Mouse (Mus musculus) CH12.LX (cell line): ENCODE data around the gene Chsy1.

Experiments
- CHD2 ChIP-seq: IDR thresholded peaks from 2 replicates; pipeline ENCODE4 v1.6.1; 2011; ENCODE audit warnings: low read length, improper control_type of control experiment
- CTCF ChIP-seq, 2 experiments: IDR thresholded peaks in 1 of 2; conservative IDR thresholded peaks in 1 of 2; 2 replicates each; pipeline ENCODE4 v1.5.1; 2011 to 2012; ENCODE audit warnings: low read depth in 2 of 2, low read length in 2 of 2, improper control_type of control experiment in 1 of 2, inconsistent platforms in 1 of 2, mild to moderate bottlenecking in 1 of 2, moderate library complexity in 1 of 2
- E2F4 ChIP-seq: IDR thresholded peaks from 2 replicates; pipeline ENCODE4 v1.6.1; 2011; ENCODE audit warnings: low read depth, low read length, improper control_type of control experiment; ENCODE audit not compliant: insufficient replicate concordance
- EP300 ChIP-seq: IDR thresholded peaks from 2 replicates; pipeline ENCODE4 v1.6.1; 2011; ENCODE audit warnings: low read length, improper control_type of control experiment
- MAX ChIP-seq: IDR thresholded peaks from 2 replicates; pipeline ENCODE4 v1.6.1; 2011; ENCODE audit warnings: low read length, improper control_type of control experiment
- NELFE ChIP-seq: IDR thresholded peaks from 2 replicates; pipeline ENCODE4 v1.6.1; 2011; ENCODE audit warnings: low read depth, low read length, improper control_type of control experiment
- NRF1 ChIP-seq: IDR thresholded peaks from 2 replicates; pipeline ENCODE4 v1.6.1; 2014; ENCODE audit warnings: low read depth, mild to moderate bottlenecking, inconsistent platforms, low read length, improper control_type of control experiment, moderate library complexity
- POLR2A ChIP-seq: IDR thresholded peaks from 2 replicates; pipeline ENCODE4 v1.6.1; 2011; ENCODE audit warnings: low read depth, mild to moderate bottlenecking, improper control_type of control experiment, low read length
- TBP ChIP-seq: conservative IDR thresholded peaks from 2 replicates; pipeline ENCODE4 v1.6.1; 2011; ENCODE audit warnings: low read depth, low read length, improper control_type of control experiment
- USF1 ChIP-seq: IDR thresholded peaks from 2 replicates; pipeline ENCODE4 v1.6.1; 2014; ENCODE audit warnings: low read depth, mild to moderate bottlenecking, inconsistent platforms, low read length, improper control_type of control experiment
- ZC3H11A ChIP-seq: IDR thresholded peaks from 2 replicates; pipeline ENCODE4 v1.6.1; 2012; ENCODE audit warnings: low read depth, mild to moderate bottlenecking, inconsistent platforms, low read length, improper control_type of control experiment
- ZMIZ1 ChIP-seq: IDR thresholded peaks from 2 replicates; pipeline ENCODE4 v1.6.1; 2012; ENCODE audit warnings: low read depth, mild to moderate bottlenecking, inconsistent platforms, low read length, improper control_type of control experiment

DNA sequence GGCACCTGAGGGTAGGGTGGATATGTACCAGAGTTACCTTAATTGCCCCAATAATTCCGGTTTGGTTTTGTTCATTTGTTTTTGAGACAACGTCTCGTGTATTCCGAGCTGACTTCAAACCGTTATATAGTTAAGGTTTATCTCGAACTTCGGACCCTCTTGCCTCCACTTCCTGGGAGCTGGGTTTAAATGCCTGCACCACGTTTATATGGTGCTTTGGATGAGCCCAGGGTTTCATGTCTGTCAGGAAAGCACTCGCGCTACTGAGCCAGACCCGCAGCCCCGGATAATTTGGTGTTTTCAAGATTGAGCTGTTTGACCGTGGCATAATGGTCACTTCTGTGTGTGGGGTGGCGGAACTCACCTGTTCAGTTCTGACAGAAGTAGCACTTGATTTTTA, 48.3 kb upstream of the Chsy1 start:
- TF ChIP-seq TBP (no peak), NELFE (no peak), ZC3H11A (no peak), ZMIZ1 (no peak), NRF1 (no peak), E2F4 (no peak), POLR2A (no peak), CTCF (conservative IDR thresholded peaks at IDR 0.05 in 1 of 2, IDR thresholded peaks at IDR 0.05 in 1 of 2; ENCODE audit: low read depth in 2 of 2, low read length in 2 of 2) (no peak), MAX (no peak), EP300 (no peak), CHD2 (no peak), USF1 (no peak)
